Mouse (Mus musculus) ovary, adult 10 weeks (tissue): ENCODE measurements around the gene C1qtnf6. TPM values are rescaled to one million over a fixed set of nuclear protein-coding genes. Genes with fewer than 3 reads are reported as not detected.

Experiments used
- polyA plus RNA-seq: library from polyadenylated mRNA; stranded (reverse); fragments of 350-450 nt; fragmentation: Illumina TruSeq; extraction: RNeasy Lipid Tissue Mini Kit (QIAGEN cat#74804); gene quantifications from one replicate; pipeline ENCODE4 v1.2.3, GENCODE M21; 2014

The C1qtnf6 gene
- polyA plus RNA-seq, result 24.5 TPM

GRCm38 (mm10) chr15:78530671-78531450 is at the start of gene C1qtnf6:
TSS of gene C1qtnf6 (minus strand) at chr15:78531416.

GRCm38 (mm10) chr15:78572658-78573397 is 41.6 kb upstream of the C1qtnf6 start, which contains the start of gene Rac2:
TSS of gene Rac2 (minus strand) at chr15:78572783.

GRCm38 (mm10) chr15:78544561-78545001 is 13.4 kb upstream of the C1qtnf6 start, which contains the start of gene Sstr3:
TSS of gene Sstr3 (minus strand) at chr15:78544685.

DNA sequence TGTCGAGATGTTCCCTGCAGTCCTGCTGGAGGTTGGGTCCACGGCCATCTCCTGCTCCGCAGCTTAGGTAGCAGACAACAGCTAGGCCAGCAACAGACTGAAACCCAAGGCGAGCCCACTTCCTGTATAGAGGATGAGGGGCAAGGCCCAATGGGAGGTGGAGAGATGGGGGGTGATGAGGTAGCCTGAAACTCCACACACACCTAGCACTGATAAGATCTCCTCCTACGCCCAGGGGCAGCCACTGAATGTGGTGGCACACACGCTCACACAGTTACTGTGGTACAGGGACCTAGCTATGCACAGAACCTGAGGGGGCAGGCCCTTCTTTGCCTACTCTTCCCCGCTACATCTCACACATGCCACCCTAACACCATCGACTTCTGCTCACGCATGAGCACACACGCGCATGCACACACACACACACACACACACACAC is 36.2 kb downstream of the C1qtnf6 start, which contains the start of gene Il2rb:
Gene Il2rb, minus strand, starts transcription at position 304 of the 439 bp plus-strand sequence.

Other genes with a start within 250 kb of the C1qtnf6 start
- 2.3 TPM for gene Csf2rb2, start 225.7 kb downstream of the C1qtnf6 start, polyA plus RNA-seq
- 1.7 TPM for gene Csf2rb, start 205.7 kb downstream of the C1qtnf6 start, polyA plus RNA-seq
- not detected for gene Tex33, start 135.5 kb downstream of the C1qtnf6 start, polyA plus RNA-seq
- gene Tst, start 125.5 kb downstream of the C1qtnf6 start, polyA plus RNA-seq, result 1.4 TPM
- 1.5 TPM for gene Mpst, start 125.0 kb downstream of the C1qtnf6 start, polyA plus RNA-seq
- gene Kctd17, start 102.9 kb downstream of the C1qtnf6 start, polyA plus RNA-seq, result 3.5 TPM
- gene Tmprss6, start 62.8 kb downstream of the C1qtnf6 start, polyA plus RNA-seq, result not detected
- gene Il2rb, start 36.1 kb downstream of the C1qtnf6 start, polyA plus RNA-seq, result 0.31 TPM
- 0.14 TPM for gene Sstr3, start 13.3 kb upstream of the C1qtnf6 start, polyA plus RNA-seq
- 0.91 TPM for gene Rac2, start 41.4 kb upstream of the C1qtnf6 start, polyA plus RNA-seq
- 1.1 TPM for gene Cyth4, start 65.6 kb upstream of the C1qtnf6 start, polyA plus RNA-seq
- gene Elfn2, start 187.4 kb upstream of the C1qtnf6 start, polyA plus RNA-seq, result not detected
- 0.91 TPM for gene Mfng, start 242.1 kb upstream of the C1qtnf6 start, polyA plus RNA-seq